Mouse (Mus musculus) embryonic fibroblast, embryonic 13.5 days (primary cell): ENCODE data around the gene Hhipl1. TPM values are rescaled to one million over a fixed set of nuclear protein-coding genes. Genes with fewer than 3 reads are reported as not detected.

Experiments used
- H3K27ac ChIP-seq: 2 replicates; pipeline ENCODE4 v1.5.1; 2012; ENCODE audit warnings: low read length, control low read depth, inconsistent platforms; ENCODE audit not compliant: insufficient read depth
- H3K4me1 ChIP-seq: 2 replicates; pipeline ENCODE4 v1.6.1; 2011; ENCODE audit warnings: low read length; ENCODE audit not compliant: control insufficient read depth, insufficient read depth
- H3K4me3 ChIP-seq: 2 replicates; pipeline ENCODE4 v1.5.1; 2011; ENCODE audit warnings: mild to moderate bottlenecking, control low read depth, low read length; ENCODE audit not compliant: insufficient read depth
- CTCF ChIP-seq: IDR thresholded peaks from 2 replicates; pipeline ENCODE4 v1.5.1; 2011; ENCODE audit warnings: mild to moderate bottlenecking, control low read depth, low read length, moderate library complexity, borderline replicate concordance; ENCODE audit not compliant: insufficient read depth
- POLR2A ChIP-seq: IDR thresholded peaks from 2 replicates; pipeline ENCODE4 v1.6.1; 2011; ENCODE audit warnings: low read depth, mild to moderate bottlenecking, control low read depth, low read length, moderate library complexity
- polyA plus RNA-seq: library from polyadenylated mRNA; stranded (reverse); fragments of >200 nt; gene quantifications from 2 replicates; pipeline ENCODE4 v1.2.4, GENCODE M21; 2011; ENCODE audit warnings: low read depth; ENCODE audit not compliant: missing spikeins, insufficient read length

The Hhipl1 gene
- polyA plus RNA-seq, 1 experiment, result 5.0 TPM

DNA sequence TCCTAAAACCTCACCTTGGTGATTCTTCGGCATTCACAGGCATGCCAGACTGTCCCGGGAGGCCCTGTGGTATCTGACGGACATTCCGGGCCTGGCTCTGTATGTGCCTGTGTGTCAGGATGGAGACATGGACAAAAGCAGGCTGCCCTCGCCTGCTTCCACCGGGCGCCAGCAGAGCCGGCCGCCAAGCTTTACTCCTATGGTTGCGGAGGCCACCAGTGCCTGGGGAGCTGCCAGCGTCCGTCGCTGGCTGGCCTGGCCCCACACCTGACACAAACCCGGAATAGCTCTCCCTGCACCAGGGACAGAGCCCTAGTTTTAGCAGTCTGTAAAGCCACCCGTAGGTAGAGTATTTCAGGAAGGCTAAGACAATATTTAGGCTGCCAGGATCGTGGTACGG is 66.2 kb downstream of the Hhipl1 start:
- Histone ChIP-seq H3K4me1 (peaks cover 6% of the 10 kb centered on the region), H3K4me3 (no peak overlapping the region), H3K27ac (no peak overlapping the region)
- TF ChIP-seq CTCF, result no peak
- no peak for TF ChIP-seq POLR2A

DNA sequence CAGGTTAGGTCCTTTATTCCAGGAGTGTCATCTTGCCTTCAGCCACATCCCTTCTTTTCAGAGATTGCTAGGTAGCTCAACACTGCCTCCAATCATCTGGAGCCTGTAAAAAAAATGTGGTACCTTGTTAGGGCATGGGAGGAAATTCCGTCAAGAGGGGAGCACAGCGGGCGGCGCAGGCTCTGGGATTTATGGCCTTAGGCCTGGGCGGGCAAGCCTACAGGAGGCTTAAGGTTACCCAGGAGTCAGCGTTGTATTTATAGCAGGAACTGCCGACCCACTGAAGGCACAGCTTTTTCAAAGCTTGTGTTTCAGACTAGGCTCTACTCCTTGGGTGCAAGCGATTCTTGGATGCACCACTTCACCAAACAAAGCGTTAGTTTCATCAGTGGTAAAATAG is 67.5 kb downstream of the Hhipl1 start:
- Histone ChIP-seq H3K4me1 (peaks cover 6% of the 10 kb centered on the region), H3K4me3 (no peak overlapping the region), H3K27ac (no peak overlapping the region)
- TF ChIP-seq POLR2A (no peak), CTCF (no peak)

DNA sequence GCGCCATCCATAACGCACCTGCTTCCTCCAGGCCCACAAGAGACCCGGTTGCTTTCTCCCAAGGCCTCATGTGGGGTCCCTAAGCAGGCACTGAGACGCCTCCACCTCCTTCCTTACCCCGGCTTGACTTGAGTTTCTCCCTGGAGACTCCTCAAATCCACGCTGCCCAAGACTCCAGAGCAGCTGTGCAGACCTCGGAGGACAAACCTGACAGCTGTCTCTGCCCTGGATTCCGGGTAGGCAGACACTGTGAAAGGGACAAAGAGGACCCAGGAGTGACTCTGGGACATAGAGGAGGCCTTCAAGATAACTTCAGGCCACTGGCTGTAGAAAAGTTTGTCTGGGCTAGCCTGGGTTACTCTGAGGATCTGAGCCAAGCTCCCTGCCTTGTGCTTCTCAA is 68.6 kb downstream of the Hhipl1 start:
- TF ChIP-seq CTCF (no peak), POLR2A (no peak)
- Histone ChIP-seq H3K4me3 (no peak overlapping the region), H3K4me1 (peaks cover 6% of the 10 kb centered on the region), H3K27ac (no peak overlapping the region)

DNA sequence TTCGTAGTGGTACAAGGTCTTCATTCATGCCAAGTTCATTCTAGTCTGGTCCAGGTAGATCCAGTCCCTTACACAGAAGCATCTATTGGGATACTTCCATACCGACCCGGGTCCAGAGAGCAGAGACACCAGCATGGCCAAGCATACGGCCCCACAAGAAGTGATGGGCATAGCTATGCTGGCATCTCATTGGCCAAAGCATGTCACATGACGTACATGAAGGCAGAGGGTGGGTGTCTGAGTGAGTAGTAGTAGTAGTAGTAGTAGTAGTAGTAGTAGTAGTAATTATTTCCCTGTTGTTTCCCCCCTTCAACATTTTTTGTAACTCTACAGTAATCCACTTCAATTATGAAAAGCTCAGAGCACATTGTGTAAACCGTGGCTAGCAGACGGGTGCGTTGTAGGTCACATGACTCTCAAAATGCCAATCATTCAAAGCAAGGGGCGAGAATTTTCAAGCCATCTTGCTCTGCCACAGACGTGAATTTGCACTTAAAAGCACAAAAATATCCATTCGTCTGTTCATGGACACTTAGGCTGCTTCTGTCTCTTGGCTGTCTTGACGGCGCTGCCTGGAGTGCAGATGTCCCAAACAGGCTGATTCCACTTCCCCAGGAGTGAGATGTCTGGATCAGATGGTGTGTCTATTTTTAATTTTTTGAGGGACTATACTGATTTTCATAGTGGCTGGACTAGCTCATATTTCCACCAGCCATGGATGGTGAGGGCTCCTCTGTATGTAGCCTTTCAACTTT is 72.5 kb downstream of the Hhipl1 start:
- TF ChIP-seq POLR2A (no peak), CTCF (no peak)

More for the DNA sequence above, 72.5 kb downstream of the Hhipl1 start:
- no peak overlapping the region for H3K27ac ChIP-seq
- H3K4me1 ChIP-seq, result no peaks in the 10 kb centered on the region
- H3K4me3 ChIP-seq, result no peak overlapping the region

Other genes starting within 250 kb of the Hhipl1 start
- gene Setd3, start 127.0 kb upstream of the Hhipl1 start, polyA plus RNA-seq, result 66.6 and 73.7 TPM in 2 replicates
- gene Ccnk, start 126.7 kb upstream of the Hhipl1 start, polyA plus RNA-seq, result 31.0 and 35.6 TPM in 2 replicates
- 1.6 and 2.7 TPM in 2 replicates for gene Ccdc85c, start 30.8 kb upstream of the Hhipl1 start, polyA plus RNA-seq
- 1.8 and 3.4 TPM in 2 replicates for gene Cyp46a1, start 28.1 kb downstream of the Hhipl1 start, polyA plus RNA-seq
- gene Eml1, start 64.7 kb downstream of the Hhipl1 start, polyA plus RNA-seq, result 40.5 and 48.0 TPM in 2 replicates
- 58.7 and 80.6 TPM in 2 replicates for gene Evl, start 248.4 kb downstream of the Hhipl1 start, polyA plus RNA-seq